Mouse (Mus musculus): Measurements from ENCODE around the gene Wsb1. TPM values are rescaled to one million over a fixed set of nuclear protein-coding genes. Genes with fewer than 3 reads are reported as not detected.
A peak's percentile ranks its signal among the peaks of the same experiment; 100 is the strongest.

Gene Wsb1
- total and polyA plus RNA-seq, 3 experiments = 84.1 to 129 (median 104) TPM

GRCm38 (mm10) chr11:79225371-79226155 lies 28.9 kb downstream of the Wsb1 start (continued):
- TF ChIP-seq JUN (IDR thresholded peaks at IDR 0.05; ENCODE audit: insufficient read depth, low read depth, low read length) = no peak
- TF ChIP-seq IRF4 (IDR thresholded peaks at IDR 0.05; ENCODE audit: low read depth, low read length) = no peak

- Histone ChIP-seq H3K4me1 (ENCODE audit: control insufficient read depth in 1 of 2, insufficient read depth in 2 of 2) (peaks cover 3 to 27% of the 10 kb centered on the region in 2 experiments; a peak in 3 of 4 replicates), H3K27ac (ENCODE audit: insufficient read depth, low read depth) (no peak overlapping the region), H3K27me3 (replicated peaks) (no peaks in the 10 kb centered on the region), H3K36me3 (replicated peaks in 1 of 2; ENCODE audit: control insufficient read depth in 1 of 2, insufficient read depth in 1 of 2, low read length in 1 of 2) (no peaks in the 10 kb centered on the region), H3K9me3 (replicated peaks; ENCODE audit: low read length) (no peaks in the 10 kb centered on the region), H3K79me2 (replicated peaks; ENCODE audit: control insufficient read depth, extremely low read depth, insufficient read depth, poor library complexity, severe bottlenecking) (no peaks in the 10 kb centered on the region), H3K4me3 (replicated peaks in 1 of 3; ENCODE audit: low read depth in 2 of 3, low read length in 2 of 3, poor library complexity in 1 of 3) (no peak overlapping the region), H3K4me2 (ENCODE audit: insufficient read depth, low read depth, poor library complexity, severe bottlenecking) (no peak overlapping the region), H3K9ac (ENCODE audit: insufficient read depth, low read depth) (no peak overlapping the region)
- in situ Hi-C loops (cut with MboI; ENCODE audit: low pct_ligation_motif_present, low pct_unique_long_range_greater_than_20kb, low sequenced_read_pairs) (loop anchor here (5.0 to 25.0 kb wide), 4 partner anchors 68 to 662 kb away; partner anchors contain the start of gene Tmem97), dilution Hi-C loops (cut with MboI; ENCODE audit: extremely low pct_ligation_motif_present, extremely low pct_unique_long_range_greater_than_20kb, low sequenced_read_pairs) (no loop called here)
- peak; percentile 84 for DNase-seq (ENCODE audit: extremely low read depth)
- TF ChIP-seq HCFC1 (IDR thresholded peaks at IDR 0.05; ENCODE audit: low read depth, low read length) = peak; percentile 28; the same call in 1 of the 2 replicates
- TF ChIP-seq RAD21 (IDR thresholded peaks at IDR 0.05; ENCODE audit: low read depth, low read length) = peak; percentile 95
- no peak for TF ChIP-seq ZNF384 (IDR thresholded peaks at IDR 0.05; ENCODE audit: low read depth, low read length)
- no peak for TF ChIP-seq POLR2AphosphoS2 (IDR thresholded peaks at IDR 0.05; ENCODE audit: low read depth, low read length)
- TF ChIP-seq POLR2A (IDR thresholded peaks at IDR 0.05; ENCODE audit: low read depth, low read length) = no peak
- no peak for TF ChIP-seq KAT2A (IDR thresholded peaks at IDR 0.05; ENCODE audit: insufficient replicate concordance, low read length)
- TF ChIP-seq MAFK (IDR thresholded peaks at IDR 0.05; ENCODE audit: insufficient replicate concordance, low read length) = no peak
- peak; percentile 52; the same call in 1 of the 2 replicates for TF ChIP-seq NELFE (IDR thresholded peaks at IDR 0.05; ENCODE audit: low read depth, low read length)
- no peak; the same call in 1 of the 2 replicates for TF ChIP-seq JUND (conservative IDR thresholded peaks at IDR 0.05; ENCODE audit: low read depth, low read length)
- 0 out of 2 replicates have a peak, but pooled peaks have one; percentile 12 for TF ChIP-seq NRF1 (IDR thresholded peaks at IDR 0.05; ENCODE audit: low read depth, low read length)
- no peak for TF ChIP-seq MXI1 (IDR thresholded peaks at IDR 0.05; ENCODE audit: low read depth, low read length)
- TF ChIP-seq CHD1 (IDR thresholded peaks at IDR 0.05; ENCODE audit: low read depth, low read length) = no peak
- TF ChIP-seq TBP (conservative IDR thresholded peaks at IDR 0.05; ENCODE audit: low read depth, low read length) = no peak
- TF ChIP-seq SIN3A (IDR thresholded peaks at IDR 0.05; ENCODE audit: low read length) = peak; percentile 57
- TF ChIP-seq E2F4 (IDR thresholded peaks at IDR 0.05; ENCODE audit: insufficient replicate concordance, low read depth, low read length) = no peak
- TF ChIP-seq CTCF (conservative IDR thresholded peaks at IDR 0.05 in 1 of 2, IDR thresholded peaks at IDR 0.05 in 1 of 2; ENCODE audit: low read depth in 2 of 2, low read length in 2 of 2) = peak; percentile 97 to 99
- TF ChIP-seq MEF2A (IDR thresholded peaks at IDR 0.05; ENCODE audit: borderline replicate concordance, low read depth, low read length) = 0 out of 2 replicates have a peak, but pooled peaks have one; percentile 49
- TF ChIP-seq ZMIZ1 (IDR thresholded peaks at IDR 0.05; ENCODE audit: low read depth, low read length) = no peak
- TF ChIP-seq UBTF (IDR thresholded peaks at IDR 0.05; ENCODE audit: low read depth, low read length) = no peak
- TF ChIP-seq TCF12 (IDR thresholded peaks at IDR 0.05; ENCODE audit: low read depth, low read length) = peak; percentile 69
- no peak for TF ChIP-seq PAX5 (IDR thresholded peaks at IDR 0.05; ENCODE audit: low read length)
- TF ChIP-seq MAX (IDR thresholded peaks at IDR 0.05; ENCODE audit: low read length) = 0 out of 2 replicates have a peak, but pooled peaks have one; percentile 44
- peak; percentile 47; the same call in 1 of the 2 replicates for TF ChIP-seq MAZ (IDR thresholded peaks at IDR 0.05; ENCODE audit: low read depth, low read length)
- TF ChIP-seq EP300 (IDR thresholded peaks at IDR 0.05; ENCODE audit: low read length) = no peak
- no peak for TF ChIP-seq GABPA (IDR thresholded peaks at IDR 0.05; ENCODE audit: insufficient replicate concordance, low read depth, low read length)
- TF ChIP-seq ZKSCAN1 (IDR thresholded peaks at IDR 0.05; ENCODE audit: borderline replicate concordance, low read depth, low read length) = no peak
- no peak for TF ChIP-seq MYC (IDR thresholded peaks at IDR 0.05; ENCODE audit: low read depth, low read length)
- peak; percentile 98 for TF ChIP-seq SMC3 (IDR thresholded peaks at IDR 0.05; ENCODE audit: low read depth, low read length)
- 0 out of 2 replicates have a peak, but pooled peaks have one; percentile 4 for TF ChIP-seq BHLHE40 (IDR thresholded peaks at IDR 0.05; ENCODE audit: low read depth, low read length)
- TF ChIP-seq IRF4 (IDR thresholded peaks at IDR 0.05; ENCODE audit: low read depth, low read length) = peak; percentile 75; the same call in 1 of the 2 replicates
- TF ChIP-seq USF2 (conservative IDR thresholded peaks at IDR 0.05; ENCODE audit: low read depth, low read length) = no peak
- TF ChIP-seq ELF1 (IDR thresholded peaks at IDR 0.05; ENCODE audit: low read depth, low read length) = peak; percentile 43; the same call in 1 of the 2 replicates
- TF ChIP-seq ZC3H11A (IDR thresholded peaks at IDR 0.05; ENCODE audit: low read depth, low read length) = peak; percentile 95
Measured at GRCm38 (mm10) chr11:79224562-79225280, 29.8 kb downstream of the Wsb1 start.
